Mouse (Mus musculus) neural tube, embryonic 13.5 days (tissue): ENCODE measurements around the gene Ankrd35. TPM values are rescaled to one million over a fixed set of nuclear protein-coding genes. Genes with fewer than 3 reads are reported as not detected.

Source experiments
- ATAC-seq: fragments of 200-750 bp; cut with Nextera tagmentation; 2 replicates; pipeline ENCODE4 v1.8.0; 2017; ENCODE audit warnings: low read depth, mild to moderate bottlenecking, moderate TSS enrichment, moderate library complexity
- H3K27ac ChIP-seq: fragments of 300-500 bp; sonication (generic); replicated peaks from 2 replicates; pipeline ENCODE4 v1.5.1; 2015; ENCODE audit warnings: moderate library complexity, mild to moderate bottlenecking, inconsistent platforms
- H3K27me3 ChIP-seq: fragments of 300-500 bp; sonication (generic); 2 replicates; pipeline ENCODE4 v1.6.1; 2015; ENCODE audit warnings: mild to moderate bottlenecking, inconsistent platforms
- H3K36me3 ChIP-seq: fragments of 300-500 bp; sonication (generic); 2 replicates; pipeline ENCODE4 v1.6.1; 2015; ENCODE audit warnings: mild to moderate bottlenecking, inconsistent platforms
- H3K4me1 ChIP-seq: fragments of 300-500 bp; sonication (generic); replicated peaks from 2 replicates; pipeline ENCODE4 v1.6.1; 2015; ENCODE audit warnings: inconsistent platforms
- H3K4me2 ChIP-seq: fragments of 300-500 bp; sonication (generic); 2 replicates; pipeline ENCODE4 v1.6.1; 2015; ENCODE audit warnings: inconsistent platforms, mild to moderate bottlenecking, moderate library complexity
- H3K4me3 ChIP-seq: fragments of 300-500 bp; sonication (generic); 2 replicates; pipeline ENCODE4 v1.5.1; 2015; ENCODE audit warnings: mild to moderate bottlenecking, inconsistent platforms
- H3K9ac ChIP-seq: fragments of 300-500 bp; sonication (generic); 2 replicates; pipeline ENCODE4 v1.6.1; 2015; ENCODE audit warnings: moderate library complexity, mild to moderate bottlenecking, inconsistent platforms
- H3K9me3 ChIP-seq: fragments of 300-500 bp; sonication (generic); 2 replicates; pipeline ENCODE4 v1.6.1; 2016; ENCODE audit warnings: inconsistent platforms
- WGBS: fragments of 180-500 bp; shearing (Covaris S2); methylation state at CpG from one replicate; pipeline ENCODE4 v1.1.7; 2015; 5-methylcytosine and 5-hydroxymethylcytosine counted together
- polyA plus RNA-seq: library from polyadenylated mRNA; unstranded; fragments of >200 nt; fragmentation: Nextera tagmentation; extraction: Ambion mirVana; gene quantifications from 2 replicates; pipeline ENCODE4 v1.2.1, GENCODE M21; 2015

Ankrd35 gene
- polyA plus RNA-seq, 1 experiment from 2014 or later, result 0.46 TPM

DNA sequence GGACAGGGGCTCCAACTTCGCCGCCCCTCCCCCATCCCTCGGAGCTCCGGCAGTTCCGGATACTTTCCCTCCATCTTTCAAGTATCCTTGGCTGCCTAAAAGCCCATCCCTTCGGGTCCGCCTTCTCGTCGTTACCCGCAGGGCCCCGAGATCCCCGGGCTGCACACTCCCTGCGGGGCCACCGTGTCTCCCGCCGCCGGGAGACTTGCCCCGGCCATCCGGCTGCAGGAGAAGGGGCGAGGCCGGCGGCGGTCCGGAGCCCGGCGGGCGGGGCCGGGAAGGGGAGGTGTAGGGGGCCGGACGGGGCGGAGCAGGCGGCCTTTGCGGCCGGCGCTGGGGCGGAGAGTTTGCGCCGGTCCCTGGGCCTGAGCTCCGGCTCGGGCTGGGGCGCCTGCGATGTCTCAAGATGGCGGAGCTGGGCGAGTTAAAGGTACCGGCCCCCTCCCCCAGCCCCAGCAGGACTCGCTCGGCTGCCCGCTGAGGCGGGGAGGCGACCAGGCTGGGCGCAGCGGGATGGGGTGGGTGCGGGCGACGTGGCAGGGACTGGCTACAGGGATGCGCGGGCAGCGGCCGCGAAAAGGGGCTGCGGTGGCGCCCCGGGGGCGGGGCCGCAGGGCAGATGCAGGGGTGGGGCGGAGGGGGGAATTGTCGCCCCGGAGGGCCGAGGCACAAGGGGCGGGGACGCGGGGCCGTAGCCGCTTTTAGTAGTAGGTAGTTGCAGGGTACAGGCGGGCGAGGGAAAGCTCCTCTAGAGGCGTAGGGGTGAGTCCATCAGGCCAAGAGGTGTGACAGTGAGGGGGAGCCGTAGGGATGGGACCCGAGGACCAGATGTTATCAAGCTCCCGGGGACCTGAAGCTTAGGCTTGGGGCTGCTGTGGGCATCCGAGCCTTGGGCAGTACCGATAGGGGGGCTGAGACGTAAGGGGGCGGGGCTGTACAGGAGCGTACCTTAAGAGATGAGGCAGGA, 27.1 kb downstream of the Ankrd35 start:
- Histone ChIP-seq H3K36me3 (peaks cover 13% of the 10 kb centered on the region), H3K4me2 (peak overlapping the region; percentile 76), H3K9ac (peak overlapping the region; percentile 90), H3K4me1 (peaks cover 28% of the 10 kb centered on the region), H3K4me3 (peak overlapping the region; percentile 77), H3K27me3 (no peaks in the 10 kb centered on the region), H3K9me3 (no peaks in the 10 kb centered on the region), H3K27ac (peak overlapping the region; percentile 93)
- ATAC-seq, result peak; percentile 94
- WGBS, result 1% methylated on average over 84 of the region's 85 CpGs

DNA sequence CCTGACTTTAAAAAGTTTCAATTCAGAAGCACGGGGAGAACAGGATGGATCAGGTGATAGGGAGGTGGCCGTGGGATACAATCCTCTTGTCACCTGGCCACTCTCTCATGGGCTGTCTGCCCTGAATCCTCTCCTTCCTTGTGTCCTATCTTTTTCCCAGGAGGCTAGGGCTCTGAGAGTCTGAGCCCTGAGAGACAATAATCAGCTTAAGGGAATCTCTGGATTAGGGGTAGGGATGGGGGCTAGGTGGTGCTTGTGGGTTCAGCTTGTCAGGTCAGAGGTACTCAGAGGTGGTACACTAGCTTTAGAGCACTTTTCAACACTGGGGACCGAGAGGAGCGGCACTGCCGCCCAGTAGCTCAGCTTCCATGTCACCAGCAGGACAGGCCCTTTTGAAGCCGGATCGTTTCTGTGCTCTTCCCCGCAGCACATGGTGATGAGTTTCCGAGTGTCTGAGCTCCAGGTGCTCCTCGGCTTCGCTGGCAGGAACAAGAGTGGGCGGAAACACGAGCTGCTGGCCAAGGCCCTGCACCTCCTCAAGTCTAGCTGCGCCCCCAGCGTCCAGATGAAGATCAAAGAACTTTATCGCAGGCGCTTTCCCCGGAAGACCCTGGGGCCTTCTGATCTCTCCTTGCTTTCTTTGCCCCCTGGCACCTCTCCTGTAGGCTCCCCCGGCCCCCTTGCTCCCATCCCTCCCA, 29.2 kb downstream of the Ankrd35 start:
- Histone ChIP-seq H3K9me3 (no peaks in the 10 kb centered on the region), H3K27ac (no peak overlapping the region), H3K36me3 (peaks cover 32% of the 10 kb centered on the region), H3K4me3 (no peak overlapping the region), H3K4me1 (peaks cover 28% of the 10 kb centered on the region), H3K27me3 (no peaks in the 10 kb centered on the region), H3K4me2 (no peak overlapping the region), H3K9ac (no peak overlapping the region)
- 44% methylated on average over 19 of the region's 19 CpGs for WGBS
- ATAC-seq, result no peak

DNA sequence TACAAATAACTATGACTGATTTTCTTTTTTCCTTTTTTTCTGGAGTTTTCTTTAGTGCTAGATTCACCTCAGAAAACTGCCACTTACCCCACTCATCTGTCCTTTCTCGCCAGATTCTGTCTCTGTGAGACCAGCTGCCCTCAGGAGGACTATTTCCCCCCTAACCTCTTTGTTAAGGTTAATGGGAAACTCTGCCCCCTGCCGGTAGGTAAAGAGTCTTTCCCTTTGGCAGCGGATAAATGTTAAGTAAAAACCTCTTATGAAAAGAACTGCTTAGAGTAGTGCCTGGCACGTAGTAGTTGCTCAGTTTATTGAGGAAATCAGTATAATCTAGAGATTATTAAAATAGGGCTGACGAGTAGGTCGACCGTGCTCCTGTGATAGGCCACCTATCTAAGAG, 30.4 kb downstream of the Ankrd35 start:
- Histone ChIP-seq H3K27me3 (no peaks in the 10 kb centered on the region), H3K27ac (no peak overlapping the region), H3K4me2 (no peak overlapping the region), H3K4me1 (peaks cover 26% of the 10 kb centered on the region), H3K36me3 (peaks cover 44% of the 10 kb centered on the region), H3K9ac (no peak overlapping the region), H3K9me3 (no peaks in the 10 kb centered on the region), H3K4me3 (no peak overlapping the region)
- 51% methylated on average over 7 of the region's 7 CpGs for WGBS
- ATAC-seq, result no peak

DNA sequence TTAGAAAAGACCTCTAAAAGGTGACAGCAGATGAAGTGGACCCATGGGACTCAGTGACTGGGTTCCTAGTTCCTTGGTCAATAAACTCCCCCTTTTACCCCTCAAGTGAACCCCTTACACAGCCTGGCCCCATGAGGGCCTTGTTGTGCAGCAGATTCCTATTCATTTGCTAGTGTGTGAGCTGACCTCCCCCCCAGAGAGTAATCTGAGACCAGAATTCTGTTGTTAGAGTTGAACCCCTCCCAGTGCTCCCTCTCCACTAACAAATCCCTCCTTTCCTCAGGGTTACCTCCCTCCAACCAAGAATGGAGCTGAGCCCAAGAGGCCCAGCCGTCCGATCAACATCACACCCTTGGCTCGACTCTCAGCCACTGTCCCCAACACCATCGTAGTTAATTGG, 31.1 kb downstream of the Ankrd35 start:
- WGBS, result 88% methylated on average over 4 of the region's 4 CpGs
- H3K4me2 ChIP-seq, result no peak overlapping the region
- H3K36me3 ChIP-seq, result peaks cover 49% of the 10 kb centered on the region
- no peak overlapping the region for H3K4me3 ChIP-seq
- no peak for ATAC-seq
- H3K27me3 ChIP-seq, result no peaks in the 10 kb centered on the region
- H3K9ac ChIP-seq, result no peak overlapping the region
- H3K27ac ChIP-seq, result no peak overlapping the region
- peaks cover 19% of the 10 kb centered on the region for H3K4me1 ChIP-seq
- no peaks in the 10 kb centered on the region for H3K9me3 ChIP-seq

DNA sequence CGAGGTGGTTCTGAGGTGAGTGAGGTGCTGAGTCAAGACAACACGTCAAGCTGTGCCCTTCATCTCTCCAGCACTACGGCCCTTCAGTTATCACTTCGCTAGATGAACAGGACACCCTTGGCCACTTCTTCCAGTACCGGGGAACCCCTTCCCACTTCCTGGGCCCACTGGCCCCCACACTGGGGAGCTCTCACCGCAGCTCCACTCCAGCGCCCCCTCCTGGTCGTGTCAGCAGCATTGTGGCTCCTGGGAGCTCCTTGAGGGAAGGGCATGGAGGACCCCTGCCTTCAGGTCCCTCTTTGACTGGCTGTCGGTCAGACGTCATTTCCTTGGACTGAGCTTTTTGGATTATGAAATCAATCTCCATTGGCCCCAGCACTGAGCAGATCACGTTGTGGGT, 34.8 kb downstream of the Ankrd35 start:
- H3K27ac ChIP-seq, result no peak overlapping the region
- H3K4me2 ChIP-seq, result no peak overlapping the region
- H3K36me3 ChIP-seq, result peaks cover 55% of the 10 kb centered on the region
- H3K27me3 ChIP-seq, result peaks cover 8% of the 10 kb centered on the region; the same call in 1 of the 2 replicates
- peaks cover 12% of the 10 kb centered on the region; the same call in 1 of the 2 replicates for H3K4me1 ChIP-seq
- 67% methylated on average over 11 of the region's 11 CpGs for WGBS
- ATAC-seq, result no peak
- H3K9ac ChIP-seq, result no peak overlapping the region
- H3K9me3 ChIP-seq, result no peaks in the 10 kb centered on the region
- no peak overlapping the region for H3K4me3 ChIP-seq

DNA sequence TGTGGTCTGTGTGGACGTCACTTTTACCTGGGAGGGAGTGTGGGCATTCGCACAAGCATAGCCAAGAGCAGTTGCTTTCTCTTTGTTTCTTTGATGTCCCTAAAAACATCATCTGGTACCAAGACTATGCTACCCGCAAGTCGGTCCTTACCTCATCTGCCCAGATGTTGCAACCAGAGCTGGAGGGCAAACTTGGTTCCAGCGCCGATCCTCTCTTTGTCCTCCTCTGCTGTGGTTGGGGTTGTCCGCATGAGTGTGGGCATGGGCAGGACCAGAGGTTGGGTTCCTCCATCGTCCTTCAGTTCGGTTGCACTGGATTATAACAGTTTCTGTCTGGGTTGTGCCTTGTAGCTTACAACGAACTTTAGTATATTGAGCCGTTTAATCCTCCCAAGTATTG, 36.3 kb downstream of the Ankrd35 start:
- 96% methylated on average over 11 of the region's 11 CpGs for WGBS
- Histone ChIP-seq H3K4me2 (no peak overlapping the region), H3K36me3 (peaks cover 64% of the 10 kb centered on the region), H3K4me3 (no peak overlapping the region), H3K4me1 (peaks cover 12% of the 10 kb centered on the region; the same call in 1 of the 2 replicates), H3K9ac (no peak overlapping the region), H3K27ac (no peak overlapping the region), H3K9me3 (no peaks in the 10 kb centered on the region), H3K27me3 (peaks cover 8% of the 10 kb centered on the region; the same call in 1 of the 2 replicates)
- no peak for ATAC-seq

DNA sequence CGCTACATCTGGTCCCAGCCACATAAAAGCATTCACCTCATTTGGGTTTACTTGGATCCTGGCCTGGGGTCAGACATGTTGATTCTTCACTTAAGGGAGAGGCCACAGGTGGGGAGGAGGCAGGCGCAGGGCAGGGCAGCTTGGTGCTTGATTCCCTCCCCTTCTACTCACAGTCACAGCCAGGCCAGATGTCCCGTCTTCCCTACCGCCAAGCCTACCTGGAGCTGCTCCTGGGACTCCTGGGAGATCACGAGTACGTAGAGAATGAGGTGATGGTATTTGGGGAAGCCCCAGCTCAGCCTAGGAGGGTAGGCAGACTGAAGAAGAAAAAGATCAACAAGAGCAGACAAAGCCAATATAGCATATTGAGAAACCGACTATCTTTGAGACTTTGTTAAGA, 37.1 kb downstream of the Ankrd35 start:
- H3K9me3 ChIP-seq, result no peaks in the 10 kb centered on the region
- no peak overlapping the region for H3K4me2 ChIP-seq
- 85% methylated on average over 7 of the region's 7 CpGs for WGBS
- peaks cover 8% of the 10 kb centered on the region; the same call in 1 of the 2 replicates for H3K27me3 ChIP-seq
- H3K4me3 ChIP-seq, result no peak overlapping the region
- ATAC-seq, result no peak
- peaks cover 64% of the 10 kb centered on the region for H3K36me3 ChIP-seq
- no peak overlapping the region for H3K9ac ChIP-seq
- H3K4me1 ChIP-seq, result peaks cover 12% of the 10 kb centered on the region; the same call in 1 of the 2 replicates
- H3K27ac ChIP-seq, result no peak overlapping the region

DNA sequence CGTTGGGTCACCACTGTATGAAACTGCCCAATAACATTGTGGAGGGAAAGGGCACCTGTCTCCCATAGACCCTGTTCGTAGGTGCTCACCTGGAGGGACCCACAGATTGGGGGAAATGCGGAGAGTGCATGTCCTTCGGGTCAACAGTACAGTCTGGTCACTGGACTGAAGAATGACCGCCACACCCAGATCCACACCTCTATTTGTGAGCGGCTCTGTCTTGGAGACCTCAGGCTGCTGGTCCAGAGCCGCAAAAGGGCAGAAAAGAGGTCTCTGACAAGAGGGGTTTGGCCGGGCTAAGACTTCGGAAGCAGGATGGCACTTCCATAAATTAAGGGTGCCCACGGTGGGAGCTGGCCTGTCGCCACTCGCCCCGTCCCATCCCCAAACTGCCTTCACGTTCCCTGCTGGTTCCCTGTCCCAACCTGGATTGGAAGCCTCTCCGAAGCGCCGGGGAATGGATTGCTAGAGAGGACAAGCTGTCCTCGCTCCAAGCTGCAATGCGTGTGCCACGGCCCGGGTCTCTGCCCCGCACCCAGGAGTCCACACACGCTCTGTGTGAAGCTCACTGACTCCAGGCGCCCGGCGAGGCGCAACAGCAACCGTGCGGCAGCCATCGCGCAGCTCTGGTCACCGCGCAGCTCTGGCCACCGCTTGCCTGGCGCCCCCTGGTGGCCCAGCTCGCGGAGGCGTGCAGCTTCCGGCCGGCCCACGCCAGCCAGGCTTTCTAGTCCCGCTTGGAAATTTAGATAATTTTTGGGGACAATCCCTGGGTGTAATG, 38.2 kb downstream of the Ankrd35 start, which contains the start of gene Nudt17:
Nudt17 (minus strand) TSS at position 660 of the 781 bp plus-strand sequence.
- peak within 1 kb of the TSS; percentile 84 for H3K4me2 ChIP-seq
- 6% methylated on average over 42 of the region's 42 CpGs for WGBS
- H3K4me1 ChIP-seq, result peaks cover 12% of the 10 kb centered on the region; the same call in 1 of the 2 replicates
- H3K9ac ChIP-seq, result peak within 1 kb of the TSS; percentile 74
- H3K27me3 ChIP-seq, result peaks cover 8% of the 10 kb centered on the region; the same call in 1 of the 2 replicates
- ATAC-seq, result peak; percentile 83
- peak within 1 kb of the TSS; percentile 45 for H3K4me3 ChIP-seq
- peaks cover 67% of the 10 kb centered on the region for H3K36me3 ChIP-seq
- H3K27ac ChIP-seq, result no peak within 1 kb of the TSS
- H3K9me3 ChIP-seq, result no peaks in the 10 kb centered on the region

DNA sequence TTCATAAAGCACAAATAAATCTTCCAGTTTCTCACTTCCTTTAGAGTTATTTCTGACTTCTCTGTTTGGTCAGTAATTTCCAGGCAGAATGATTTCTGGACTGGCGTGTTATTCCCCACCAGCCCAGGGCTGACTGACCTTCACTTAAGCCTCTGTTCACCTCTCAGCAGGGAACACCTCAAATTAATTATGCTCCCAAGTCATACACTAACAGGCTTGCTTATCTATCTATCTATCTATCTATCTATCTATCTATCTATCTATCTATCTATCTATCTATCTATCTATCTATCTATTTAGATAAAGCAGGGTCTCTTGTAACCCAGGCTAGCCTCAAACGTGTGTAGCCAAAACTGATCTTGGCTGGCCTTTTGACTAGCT, 38.7 kb downstream of the Ankrd35 start:
- no peak overlapping the region for H3K4me3 ChIP-seq
- WGBS, result 47% methylated on average over 2 of the region's 2 CpGs
- H3K4me2 ChIP-seq, result peak overlapping the region; percentile 84
- H3K36me3 ChIP-seq, result peaks cover 67% of the 10 kb centered on the region
- H3K4me1 ChIP-seq, result peaks cover 12% of the 10 kb centered on the region; the same call in 1 of the 2 replicates
- H3K9ac ChIP-seq, result peak overlapping the region; percentile 74
- peaks cover 8% of the 10 kb centered on the region; the same call in 1 of the 2 replicates for H3K27me3 ChIP-seq
- no peaks in the 10 kb centered on the region for H3K9me3 ChIP-seq
- ATAC-seq, result no peak
- no peak overlapping the region for H3K27ac ChIP-seq

DNA sequence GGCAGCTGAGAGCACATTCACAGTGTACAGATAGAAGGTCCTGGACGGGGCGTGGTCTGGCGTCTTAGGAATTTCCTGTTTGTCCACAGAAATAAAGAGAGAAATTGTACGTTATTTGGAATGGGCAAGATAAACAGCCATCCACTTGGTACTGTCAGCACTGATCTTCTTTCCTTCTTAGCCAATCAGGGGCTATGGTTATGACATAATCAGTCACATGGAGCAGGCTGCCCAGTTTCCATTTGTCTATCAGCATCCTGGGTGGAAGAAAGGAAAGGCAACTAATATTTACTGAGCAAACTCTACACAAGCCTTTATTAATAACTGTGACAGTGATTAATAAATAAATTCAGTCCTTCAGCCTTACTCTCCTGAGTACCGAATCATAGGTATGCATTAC, 44.4 kb downstream of the Ankrd35 start:
- H3K36me3 ChIP-seq, result peaks cover 86% of the 10 kb centered on the region
- H3K4me1 ChIP-seq, result no peaks in the 10 kb centered on the region
- no peak for ATAC-seq
- H3K9ac ChIP-seq, result no peak overlapping the region
- no peak overlapping the region for H3K4me2 ChIP-seq
- H3K27ac ChIP-seq, result no peak overlapping the region
- 94% methylated on average over 5 of the region's 5 CpGs for WGBS
- H3K27me3 ChIP-seq, result no peaks in the 10 kb centered on the region
- no peak overlapping the region for H3K4me3 ChIP-seq
- H3K9me3 ChIP-seq, result no peaks in the 10 kb centered on the region

DNA sequence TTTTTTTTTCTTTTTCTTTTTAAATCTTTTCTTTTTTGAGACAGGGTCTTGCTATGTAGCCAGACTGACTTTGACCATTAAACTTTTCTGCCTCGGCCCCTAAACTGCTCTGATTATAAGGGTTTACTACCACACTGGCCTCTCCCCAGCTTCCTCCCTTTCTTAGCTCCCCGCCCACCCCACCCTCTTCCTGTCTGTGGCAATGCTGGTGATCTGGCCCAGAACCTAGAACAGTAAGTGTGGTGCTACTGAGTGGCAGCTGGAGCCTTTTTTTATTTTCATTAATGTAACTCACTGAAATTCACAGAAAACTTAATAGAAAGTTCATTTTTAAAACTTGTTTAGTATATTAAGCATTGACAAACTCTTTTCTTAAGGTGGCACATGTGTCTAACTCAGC, 45.9 kb downstream of the Ankrd35 start:
- H3K36me3 ChIP-seq, result peaks cover 78% of the 10 kb centered on the region
- no peak overlapping the region for H3K27ac ChIP-seq
- H3K4me1 ChIP-seq, result no peaks in the 10 kb centered on the region

More for the DNA sequence above, 45.9 kb downstream of the Ankrd35 start:
- 85% methylated on average over 2 of the region's 2 CpGs for WGBS
- no peaks in the 10 kb centered on the region for H3K9me3 ChIP-seq
- no peaks in the 10 kb centered on the region for H3K27me3 ChIP-seq
- no peak overlapping the region for H3K4me2 ChIP-seq
- ATAC-seq, result no peak
- no peak overlapping the region for H3K4me3 ChIP-seq
- H3K9ac ChIP-seq, result no peak overlapping the region
